Mouse (Mus musculus): Measurements from ENCODE around the gene Gm26897.

The Gm26897 gene

GRCm38 (mm10) chr5:111750092-111750491 lies 16.4 kb downstream of the Gm26897 start:
- DNase-seq (ENCODE audit: low spot score) = no peak

GRCm38 (mm10) chr5:111754484-111755139 lies 20.9 kb downstream of the Gm26897 start:
- DNase-seq (ENCODE audit: low spot score) = no peak

GRCm38 (mm10) chr5:111755330-111755729 lies 21.6 kb downstream of the Gm26897 start:
- DNase-seq (ENCODE audit: low spot score) = peak; percentile 42

GRCm38 (mm10) chr5:111760721-111761480 lies 27.2 kb downstream of the Gm26897 start:
- DNase-seq (ENCODE audit: low spot score) = no peak

GRCm38 (mm10) chr5:111761574-111761973 lies 27.9 kb downstream of the Gm26897 start:
- peak; percentile 12 for DNase-seq (ENCODE audit: low spot score)

GRCm38 (mm10) chr5:111762085-111762484 lies 28.4 kb downstream of the Gm26897 start:
- peak; percentile 13 for DNase-seq (ENCODE audit: low spot score)

- no peak for DNase-seq (ENCODE audit: low spot score)
Observed at GRCm38 (mm10) chr5:111765671-111766290, 32.1 kb downstream of the Gm26897 start.

GRCm38 (mm10) chr5:111766696-111767095 lies 33.0 kb downstream of the Gm26897 start:
- no peak for DNase-seq (ENCODE audit: low spot score)

GRCm38 (mm10) chr5:111770266-111770665 lies 36.5 kb downstream of the Gm26897 start:
- DNase-seq (ENCODE audit: low spot score) = peak; percentile 69

GRCm38 (mm10) chr5:111772127-111772526 lies 38.4 kb downstream of the Gm26897 start:
- no peak for DNase-seq (ENCODE audit: low spot score)

- DNase-seq (ENCODE audit: low spot score) = no peak
Observed at GRCm38 (mm10) chr5:111772591-111773406, 39.1 kb downstream of the Gm26897 start.

GRCm38 (mm10) chr5:111773407-111773733 lies 39.6 kb downstream of the Gm26897 start:
- DNase-seq (ENCODE audit: low spot score) = no peak

GRCm38 (mm10) chr5:111776246-111776645 lies 42.5 kb downstream of the Gm26897 start:
- no peak for DNase-seq (ENCODE audit: low spot score)

GRCm38 (mm10) chr5:111778093-111778492 lies 44.4 kb downstream of the Gm26897 start:
- DNase-seq (ENCODE audit: low spot score) = no peak

- no peak for DNase-seq (ENCODE audit: low spot score)
Observed at GRCm38 (mm10) chr5:111779776-111780485, 46.2 kb downstream of the Gm26897 start.
